Mouse (Mus musculus) cortical plate, adult 2 months (tissue): ENCODE results near the gene Csnk1d.

ENCODE experiments used
- CTCF ChIP-seq: fragments of 200-500 bp; IDR thresholded peaks from 2 replicates; pipeline ENCODE4 v1.5.1; 2011; ENCODE audit warnings: mild to moderate bottlenecking, control low read depth, low read length; ENCODE audit not compliant: insufficient read depth; ENCODE audit errors: extremely low read depth
- POLR2A ChIP-seq: fragments of 200-500 bp; IDR thresholded peaks from 2 replicates; pipeline ENCODE4 v1.6.1; 2011; ENCODE audit warnings: mild to moderate bottlenecking, low read length, control low read depth; ENCODE audit not compliant: insufficient read depth; ENCODE audit errors: extremely low read depth

- TF ChIP-seq CTCF (no peak), POLR2A (no peak)
These were observed 8.7 kb downstream of the Csnk1d start for GRCm38 (mm10) chr11:120982459-120982858.
